Mouse (Mus musculus) embryonic fibroblast, embryonic 13.5 days (primary cell): ENCODE results near the gene Ptprr. TPM values are rescaled to one million over a fixed set of nuclear protein-coding genes. Genes with fewer than 3 reads are reported as not detected.

Experiments
- H3K27ac ChIP-seq: 2 replicates; pipeline ENCODE4 v1.5.1; 2012; ENCODE audit warnings: low read length, control low read depth, inconsistent platforms; ENCODE audit not compliant: insufficient read depth
- H3K4me1 ChIP-seq: 2 replicates; pipeline ENCODE4 v1.6.1; 2011; ENCODE audit warnings: low read length; ENCODE audit not compliant: control insufficient read depth, insufficient read depth
- H3K4me3 ChIP-seq: 2 replicates; pipeline ENCODE4 v1.5.1; 2011; ENCODE audit warnings: mild to moderate bottlenecking, control low read depth, low read length; ENCODE audit not compliant: insufficient read depth
- CTCF ChIP-seq: IDR thresholded peaks from 2 replicates; pipeline ENCODE4 v1.5.1; 2011; ENCODE audit warnings: mild to moderate bottlenecking, control low read depth, low read length, moderate library complexity, borderline replicate concordance; ENCODE audit not compliant: insufficient read depth
- POLR2A ChIP-seq: IDR thresholded peaks from 2 replicates; pipeline ENCODE4 v1.6.1; 2011; ENCODE audit warnings: low read depth, mild to moderate bottlenecking, control low read depth, low read length, moderate library complexity
- polyA plus RNA-seq: library from polyadenylated mRNA; stranded (reverse); fragments of >200 nt; gene quantifications from 2 replicates; pipeline ENCODE4 v1.2.4, GENCODE M21; 2011; ENCODE audit warnings: low read depth; ENCODE audit not compliant: missing spikeins, insufficient read length

Gene Ptprr
- polyA plus RNA-seq, 1 experiment, result 0.56 TPM

DNA sequence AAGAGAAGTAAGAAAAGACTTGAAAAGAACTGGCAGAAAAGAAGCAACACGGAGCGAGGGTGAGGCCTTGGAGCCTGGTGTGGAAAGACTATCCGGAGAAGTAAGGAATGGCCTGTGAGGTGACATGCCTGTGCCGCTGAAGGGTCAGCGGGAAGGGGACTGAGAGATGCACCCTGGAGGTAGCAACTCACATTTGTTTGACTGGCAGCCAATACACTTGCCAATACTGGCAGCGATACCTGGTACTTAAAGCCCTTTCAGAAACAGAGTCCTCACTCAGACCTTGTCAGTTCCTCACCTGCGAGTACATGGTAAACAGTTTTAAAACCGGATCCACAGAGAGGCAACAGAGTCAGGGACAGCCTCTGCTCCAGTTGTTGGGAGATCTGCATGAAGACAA, 122.2 kb downstream of the Ptprr start:
- Histone ChIP-seq H3K27ac (no peak overlapping the region), H3K4me3 (no peak overlapping the region), H3K4me1 (no peaks in the 10 kb centered on the region)
- TF ChIP-seq POLR2A, result no peak
- TF ChIP-seq CTCF, result no peak

- no peaks in the 10 kb centered on the region for H3K4me1 ChIP-seq
- H3K4me3 ChIP-seq, result no peak overlapping the region
- TF ChIP-seq POLR2A, result no peak
- TF ChIP-seq CTCF, result no peak
- H3K27ac ChIP-seq, result no peak overlapping the region
Observed at GRCm38 (mm10) chr10:116143684-116144083, 125.7 kb downstream of the Ptprr start.

DNA sequence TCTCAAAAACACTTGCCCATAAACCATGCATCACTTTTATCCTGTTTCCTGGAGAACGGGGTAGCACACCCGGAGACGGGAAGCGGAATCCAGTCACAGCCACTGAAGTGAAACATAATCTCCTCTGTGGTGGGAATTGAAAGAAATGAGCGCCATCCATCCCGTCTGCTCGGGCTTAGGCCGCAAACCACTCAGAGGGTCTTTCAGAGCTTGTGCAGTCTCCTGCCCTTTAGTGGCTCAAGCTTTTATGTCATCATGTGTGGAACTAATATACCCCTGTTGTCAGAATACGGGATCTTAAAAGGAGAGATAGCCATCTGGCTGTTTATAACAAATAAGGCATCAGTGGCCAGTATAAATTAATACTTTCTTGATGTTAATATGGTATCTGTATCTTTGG, 128.1 kb downstream of the Ptprr start:
- no peaks in the 10 kb centered on the region for H3K4me1 ChIP-seq
- no peak overlapping the region for H3K4me3 ChIP-seq
- TF ChIP-seq CTCF (no peak), POLR2A (no peak)
- H3K27ac ChIP-seq, result no peak overlapping the region

DNA sequence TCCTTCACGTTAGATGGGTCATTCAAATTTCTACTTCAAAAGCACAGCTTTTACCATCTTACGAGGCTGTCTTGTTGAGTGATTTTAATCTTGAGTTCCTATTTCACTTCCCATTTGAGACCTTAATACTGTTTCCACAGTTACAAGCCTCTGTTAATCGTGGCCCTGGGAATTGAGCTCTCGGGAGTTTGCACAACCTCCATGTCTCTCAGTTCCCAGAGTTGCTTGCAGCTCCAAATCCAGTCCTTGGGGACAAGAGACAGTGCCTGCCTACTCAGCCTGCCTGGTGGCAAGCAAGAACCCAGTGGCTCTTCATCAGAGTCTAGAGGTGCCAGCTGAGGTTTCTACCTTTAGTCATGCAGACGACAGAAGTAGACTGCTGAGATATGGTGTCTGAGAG, 136.7 kb downstream of the Ptprr start:
- Histone ChIP-seq H3K27ac (no peak overlapping the region), H3K4me1 (no peaks in the 10 kb centered on the region), H3K4me3 (no peak overlapping the region)
- TF ChIP-seq POLR2A (no peak), CTCF (no peak)

DNA sequence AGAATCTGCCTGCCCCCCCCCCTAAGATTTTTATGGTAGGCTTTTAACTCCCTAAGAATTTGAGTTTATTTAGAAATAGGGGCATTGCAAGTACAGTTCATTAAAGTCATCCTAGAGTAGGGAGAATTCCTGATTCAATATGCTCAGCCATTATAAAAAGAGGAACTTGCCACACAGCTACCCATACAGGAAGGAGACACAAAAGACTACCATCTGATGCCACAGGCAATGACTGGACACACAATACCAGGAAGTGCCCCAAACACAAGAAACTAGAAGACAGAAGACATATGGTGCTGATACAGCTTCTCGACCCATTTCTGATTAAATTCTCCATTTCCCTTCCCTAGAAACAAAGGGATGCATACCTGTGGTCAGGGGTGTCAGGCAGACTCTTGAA, 138.7 kb downstream of the Ptprr start:
- H3K4me3 ChIP-seq, result no peak overlapping the region
- TF ChIP-seq CTCF (no peak), POLR2A (no peak)
- no peak overlapping the region for H3K27ac ChIP-seq
- H3K4me1 ChIP-seq, result no peaks in the 10 kb centered on the region

DNA sequence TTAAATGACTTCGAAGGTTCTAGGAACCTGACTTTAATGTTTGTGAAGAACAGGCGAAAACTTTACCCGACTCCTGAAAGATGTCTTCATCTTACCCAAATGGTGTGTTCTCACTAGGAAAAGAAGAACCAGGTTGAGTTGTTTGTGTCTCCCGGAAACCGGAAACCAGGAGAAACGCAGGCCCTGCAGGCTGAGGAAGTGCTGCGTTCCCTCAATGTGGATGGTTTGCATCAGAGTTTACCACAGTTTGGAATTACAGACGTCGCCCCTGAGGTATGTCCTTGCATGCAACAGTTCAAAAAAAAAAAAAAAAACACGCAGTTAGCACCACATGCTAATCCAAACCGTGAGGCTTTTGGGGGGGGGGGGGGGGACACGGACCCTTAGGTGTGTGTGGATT, 144.3 kb downstream of the Ptprr start:
- no peak overlapping the region for H3K27ac ChIP-seq
- TF ChIP-seq POLR2A (no peak), CTCF (no peak)

DNA sequence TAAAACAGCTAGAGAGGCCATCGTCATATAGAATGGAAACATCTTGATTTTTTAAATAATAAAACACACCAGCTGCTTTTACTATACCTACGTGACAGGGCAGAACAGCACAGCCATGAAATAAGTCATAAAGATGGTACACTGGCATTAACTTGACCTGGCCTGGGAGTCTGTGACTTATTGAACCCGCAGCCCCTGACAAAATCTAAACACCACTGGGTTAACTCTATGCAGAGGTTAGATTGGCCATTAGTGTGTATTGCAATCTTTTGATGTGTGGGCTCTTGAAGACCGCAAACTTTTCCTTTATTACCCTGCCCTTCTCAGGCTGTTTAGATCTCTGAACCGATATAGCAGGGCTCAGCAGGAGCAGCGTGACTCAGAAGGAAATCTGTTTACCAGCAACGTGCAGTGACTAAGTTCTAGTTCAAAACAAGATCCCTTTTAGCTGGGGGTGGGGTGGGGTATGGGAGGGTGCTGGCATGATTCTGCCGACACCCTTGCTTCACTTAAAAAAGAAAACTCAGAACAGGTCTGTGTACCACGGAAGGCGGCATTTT, 157.4 kb downstream of the Ptprr start:
- Histone ChIP-seq H3K27ac (no peak overlapping the region), H3K4me1 (0 out of 2 replicates have a peak, but pooled peaks cover under 1% of the 10 kb centered on the region), H3K4me3 (no peak overlapping the region)
- TF ChIP-seq CTCF (no peak), POLR2A (no peak)

More for the DNA sequence above, 144.3 kb downstream of the Ptprr start:
- H3K4me3 ChIP-seq, result no peak overlapping the region
- no peaks in the 10 kb centered on the region for H3K4me1 ChIP-seq

DNA sequence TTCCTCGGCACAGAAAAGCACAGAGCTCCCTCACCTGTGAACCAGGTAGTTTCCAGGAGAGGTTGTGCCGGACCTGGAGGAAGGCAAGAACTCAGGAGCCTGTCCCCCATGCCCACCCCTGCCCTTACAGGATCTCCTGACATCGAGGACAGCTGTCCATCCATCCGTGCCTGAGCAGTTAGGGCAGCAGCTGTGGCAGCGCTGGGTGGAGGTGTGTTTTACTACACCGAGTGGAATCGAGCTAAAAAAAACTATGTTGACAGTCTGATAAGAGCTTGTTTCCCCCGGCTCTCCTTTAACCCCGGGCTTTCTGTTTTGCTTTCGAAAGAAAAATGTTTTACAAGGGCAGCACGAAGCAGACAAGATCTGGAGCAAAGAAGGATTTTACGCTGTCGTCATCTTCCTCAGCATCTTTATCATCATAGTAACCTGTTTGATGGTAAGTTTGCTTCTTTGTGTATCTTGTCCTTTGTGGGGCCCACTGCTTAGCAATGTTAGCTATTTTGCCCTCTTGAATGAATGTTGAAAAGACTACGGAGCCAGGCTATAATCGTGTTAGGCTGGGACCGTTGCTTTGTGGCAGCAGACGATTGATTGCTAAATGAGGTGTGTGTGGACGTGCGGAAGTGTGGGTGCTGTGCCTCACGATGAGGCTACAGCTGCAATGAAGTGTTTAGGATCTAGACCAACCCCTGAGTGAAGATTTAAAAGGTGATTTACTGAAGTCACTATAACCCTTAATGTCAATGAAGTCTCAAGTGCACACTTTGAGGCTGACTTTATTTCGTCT, 159.6 kb downstream of the Ptprr start:
- TF ChIP-seq POLR2A (no peak), CTCF (no peak)
- no peak overlapping the region for H3K4me3 ChIP-seq
- H3K27ac ChIP-seq, result no peak overlapping the region
- peaks cover 6% of the 10 kb centered on the region; the same call in 1 of the 2 replicates for H3K4me1 ChIP-seq

GRCm38 (mm10) chr10:116181235-116181634, 163.2 kb downstream of the Ptprr start:
- no peak overlapping the region for H3K27ac ChIP-seq
- TF ChIP-seq POLR2A (no peak), CTCF (no peak)
- peaks cover 6% of the 10 kb centered on the region; the same call in 1 of the 2 replicates for H3K4me1 ChIP-seq
- no peak overlapping the region for H3K4me3 ChIP-seq

- H3K4me3 ChIP-seq, result no peak overlapping the region
- TF ChIP-seq POLR2A (no peak), CTCF (no peak)
- no peak overlapping the region for H3K27ac ChIP-seq
- H3K4me1 ChIP-seq, result peaks cover 6% of the 10 kb centered on the region; the same call in 1 of the 2 replicates
Observed at GRCm38 (mm10) chr10:116182221-116182620, 164.2 kb downstream of the Ptprr start.

DNA sequence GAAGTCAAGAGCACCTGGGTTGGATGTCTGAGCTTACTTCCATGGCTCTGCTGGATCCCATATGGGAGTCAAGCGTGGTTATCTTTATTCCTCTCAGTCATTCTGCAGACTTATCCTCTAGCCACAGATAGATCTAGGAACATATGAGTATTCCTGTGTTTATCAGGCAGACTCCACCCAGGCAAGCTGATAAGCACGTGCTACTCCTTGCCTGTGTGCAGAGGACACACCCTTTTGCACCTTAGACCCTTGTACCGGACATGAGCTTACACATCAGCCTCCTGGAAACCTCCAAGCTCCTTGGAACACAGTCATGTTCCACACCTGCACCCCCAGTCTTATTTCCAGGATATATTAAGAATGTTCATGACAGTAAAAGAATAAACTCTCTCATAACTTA, 165.2 kb downstream of the Ptprr start:
- TF ChIP-seq POLR2A, result no peak
- no peak for TF ChIP-seq CTCF
- Histone ChIP-seq H3K4me1 (peaks cover 6% of the 10 kb centered on the region; the same call in 1 of the 2 replicates), H3K4me3 (no peak overlapping the region), H3K27ac (no peak overlapping the region)
